Mouse (Mus musculus): ENCODE data around the gene Marco. TPM values are rescaled to one million over a fixed set of nuclear protein-coding genes. Genes with fewer than 3 reads are reported as not detected.

Gene Marco
- polyA plus RNA-seq, 1 experiment from 2014 or later: 0.09 TPM

- no peaks in the 10 kb centered on the region for H3K27me3 ChIP-seq (replicated peaks)
- no peaks in the 10 kb centered on the region for H3K9me3 ChIP-seq
- no peak overlapping the region for H3K27ac ChIP-seq (replicated peaks)
- H3K4me3 ChIP-seq: no peak overlapping the region
- H3K4me2 ChIP-seq: no peak overlapping the region
- no peak for ATAC-seq (ENCODE audit: extremely low read depth, insufficient number of reproducible peaks, low FRiP score, low TSS enrichment)
- H3K36me3 ChIP-seq: no peaks in the 10 kb centered on the region
- no peak overlapping the region for H3K9ac ChIP-seq
- H3K4me1 ChIP-seq: no peaks in the 10 kb centered on the region
- 69% methylated on average over 4 of the region's 4 CpGs for WGBS
Observed at GRCm38 (mm10) chr1:120498036-120498435, 6.8 kb downstream of the Marco start.

GRCm38 (mm10) chr1:120480937-120481336 is 23.9 kb downstream of the Marco start:
- no peak for ATAC-seq (ENCODE audit: extremely low read depth, insufficient number of reproducible peaks, low FRiP score, low TSS enrichment)
- Histone ChIP-seq H3K36me3 (no peaks in the 10 kb centered on the region), H3K9ac (no peak overlapping the region), H3K9me3 (no peaks in the 10 kb centered on the region), H3K4me1 (no peaks in the 10 kb centered on the region), H3K27me3 (replicated peaks) (no peaks in the 10 kb centered on the region), H3K4me2 (no peak overlapping the region), H3K4me3 (no peak overlapping the region), H3K27ac (replicated peaks) (no peak overlapping the region)
- WGBS: 9% methylated on average over 5 of the region's 5 CpGs

- Histone ChIP-seq H3K9ac (no peak overlapping the region), H3K4me3 (no peak overlapping the region), H3K27me3 (replicated peaks) (no peaks in the 10 kb centered on the region; the same call in 1 of the 2 replicates), H3K36me3 (no peaks in the 10 kb centered on the region), H3K4me1 (no peaks in the 10 kb centered on the region), H3K4me2 (no peak overlapping the region), H3K9me3 (no peaks in the 10 kb centered on the region), H3K27ac (replicated peaks) (no peak overlapping the region)
- ATAC-seq (ENCODE audit: extremely low read depth, insufficient number of reproducible peaks, low FRiP score, low TSS enrichment): no peak
- WGBS: 46% methylated on average over 4 of the region's 4 CpGs
Observed at GRCm38 (mm10) chr1:120474825-120475224, 30.0 kb downstream of the Marco start.

GRCm38 (mm10) chr1:120468891-120469290 is 35.9 kb downstream of the Marco start:
- Histone ChIP-seq H3K9me3 (no peaks in the 10 kb centered on the region), H3K9ac (no peak overlapping the region)
- ATAC-seq (ENCODE audit: extremely low read depth, insufficient number of reproducible peaks, low FRiP score, low TSS enrichment): no peak

GRCm38 (mm10) chr1:120467323-120467722 is 37.5 kb downstream of the Marco start:
- no peak overlapping the region for H3K4me3 ChIP-seq
- no peak overlapping the region for H3K9ac ChIP-seq
- H3K4me1 ChIP-seq: no peaks in the 10 kb centered on the region
- H3K27me3 ChIP-seq (replicated peaks): peaks cover 5% of the 10 kb centered on the region
- no peak for ATAC-seq (ENCODE audit: extremely low read depth, insufficient number of reproducible peaks, low FRiP score, low TSS enrichment)
- no peaks in the 10 kb centered on the region for H3K36me3 ChIP-seq
- H3K9me3 ChIP-seq: no peaks in the 10 kb centered on the region
- H3K27ac ChIP-seq (replicated peaks): no peak overlapping the region
- WGBS: 77% methylated on average over 2 of the region's 2 CpGs
- no peak overlapping the region for H3K4me2 ChIP-seq

More at GRCm38 (mm10) chr1:120468891-120469290, 35.9 kb downstream of the Marco start:
- H3K36me3 ChIP-seq: no peaks in the 10 kb centered on the region
- no peak overlapping the region for H3K27ac ChIP-seq (replicated peaks)
- H3K27me3 ChIP-seq (replicated peaks): peaks cover 5% of the 10 kb centered on the region
- H3K4me3 ChIP-seq: no peak overlapping the region
- no peak overlapping the region for H3K4me2 ChIP-seq
- H3K4me1 ChIP-seq: no peaks in the 10 kb centered on the region
- WGBS: 12% methylated on average over 15 of the region's 15 CpGs

- H3K27me3 ChIP-seq (replicated peaks): peaks cover 5% of the 10 kb centered on the region
- 40% methylated on average over 7 of the region's 7 CpGs for WGBS
- no peak overlapping the region for H3K9ac ChIP-seq
- H3K9me3 ChIP-seq: no peaks in the 10 kb centered on the region
- H3K36me3 ChIP-seq: no peaks in the 10 kb centered on the region
- no peak overlapping the region for H3K4me2 ChIP-seq
- no peak for ATAC-seq (ENCODE audit: extremely low read depth, insufficient number of reproducible peaks, low FRiP score, low TSS enrichment)
- no peaks in the 10 kb centered on the region for H3K4me1 ChIP-seq
- no peak overlapping the region for H3K4me3 ChIP-seq
- H3K27ac ChIP-seq (replicated peaks): no peak overlapping the region
Observed at GRCm38 (mm10) chr1:120466751-120467150, 38.1 kb downstream of the Marco start.

- Histone ChIP-seq H3K27ac (replicated peaks) (no peak overlapping the region), H3K36me3 (no peaks in the 10 kb centered on the region), H3K4me2 (no peak overlapping the region), H3K4me1 (no peaks in the 10 kb centered on the region), H3K9ac (no peak overlapping the region), H3K4me3 (no peak overlapping the region), H3K9me3 (no peaks in the 10 kb centered on the region), H3K27me3 (replicated peaks) (0 out of 2 replicates have a peak, but pooled peaks cover 5% of the 10 kb centered on the region)
- 67% methylated on average over 6 of the region's 6 CpGs for WGBS
- ATAC-seq (ENCODE audit: extremely low read depth, insufficient number of reproducible peaks, low FRiP score, low TSS enrichment): no peak
Observed at GRCm38 (mm10) chr1:120459032-120459431, 45.8 kb downstream of the Marco start.

GRCm38 (mm10) chr1:120458524-120458923 is 46.3 kb downstream of the Marco start:
- Histone ChIP-seq H3K27me3 (replicated peaks) (0 out of 2 replicates have a peak, but pooled peaks cover 5% of the 10 kb centered on the region), H3K36me3 (no peaks in the 10 kb centered on the region), H3K4me3 (no peak overlapping the region), H3K27ac (replicated peaks) (no peak overlapping the region), H3K4me2 (no peak overlapping the region), H3K4me1 (no peaks in the 10 kb centered on the region), H3K9me3 (no peaks in the 10 kb centered on the region), H3K9ac (no peak overlapping the region)
- no peak for ATAC-seq (ENCODE audit: extremely low read depth, insufficient number of reproducible peaks, low FRiP score, low TSS enrichment)
- 38% methylated on average over 5 of the region's 5 CpGs for WGBS

GRCm38 (mm10) chr1:120451486-120452270 is 53.1 kb downstream of the Marco start:
- 71% methylated on average over 9 of the region's 9 CpGs for WGBS
- no peak overlapping the region for H3K9ac ChIP-seq
- no peak for ATAC-seq (ENCODE audit: extremely low read depth, insufficient number of reproducible peaks, low FRiP score, low TSS enrichment)
- H3K27me3 ChIP-seq (replicated peaks): 0 out of 2 replicates have a peak, but pooled peaks cover 2% of the 10 kb centered on the region
- no peaks in the 10 kb centered on the region for H3K36me3 ChIP-seq
- no peak overlapping the region for H3K27ac ChIP-seq (replicated peaks)
- H3K9me3 ChIP-seq: peaks cover 3% of the 10 kb centered on the region; the same call in 1 of the 2 replicates
- H3K4me2 ChIP-seq: no peak overlapping the region
- no peaks in the 10 kb centered on the region for H3K4me1 ChIP-seq
- no peak overlapping the region for H3K4me3 ChIP-seq

GRCm38 (mm10) chr1:120449662-120450061 is 55.2 kb downstream of the Marco start:
- Histone ChIP-seq H3K27me3 (replicated peaks) (no peaks in the 10 kb centered on the region), H3K9ac (no peak overlapping the region), H3K27ac (replicated peaks) (no peak overlapping the region), H3K4me3 (no peak overlapping the region), H3K9me3 (peaks cover 3% of the 10 kb centered on the region; the same call in 1 of the 2 replicates), H3K36me3 (no peaks in the 10 kb centered on the region), H3K4me2 (no peak overlapping the region), H3K4me1 (no peaks in the 10 kb centered on the region)
- 12% methylated on average over 2 of the region's 2 CpGs for WGBS
- no peak for ATAC-seq (ENCODE audit: extremely low read depth, insufficient number of reproducible peaks, low FRiP score, low TSS enrichment)

- H3K9ac ChIP-seq: no peak overlapping the region
- ATAC-seq (ENCODE audit: extremely low read depth, insufficient number of reproducible peaks, low FRiP score, low TSS enrichment): no peak
- no peak overlapping the region for H3K4me2 ChIP-seq
- H3K27me3 ChIP-seq (replicated peaks): no peaks in the 10 kb centered on the region
- H3K36me3 ChIP-seq: no peaks in the 10 kb centered on the region
- H3K4me1 ChIP-seq: no peaks in the 10 kb centered on the region
- H3K9me3 ChIP-seq: no peaks in the 10 kb centered on the region
- 65% methylated on average over 3 of the region's 3 CpGs for WGBS
- H3K27ac ChIP-seq (replicated peaks): no peak overlapping the region
- H3K4me3 ChIP-seq: no peak overlapping the region
Observed at GRCm38 (mm10) chr1:120443228-120443639, 61.6 kb downstream of the Marco start.

GRCm38 (mm10) chr1:120441587-120441986 is 63.2 kb downstream of the Marco start:
- 43% methylated on average over 2 of the region's 2 CpGs for WGBS
- Histone ChIP-seq H3K36me3 (no peaks in the 10 kb centered on the region), H3K27me3 (replicated peaks) (no peaks in the 10 kb centered on the region), H3K27ac (replicated peaks) (no peak overlapping the region), H3K4me2 (no peak overlapping the region), H3K4me1 (no peaks in the 10 kb centered on the region), H3K4me3 (no peak overlapping the region), H3K9ac (no peak overlapping the region), H3K9me3 (no peaks in the 10 kb centered on the region)
- no peak for ATAC-seq (ENCODE audit: extremely low read depth, insufficient number of reproducible peaks, low FRiP score, low TSS enrichment)
